Mouse (Mus musculus) cerebellum, postnatal 14 days (tissue): ENCODE results near the gene Hist1h4a.

Source experiments
- DNase-seq, 2 experiments: peaks; one replicate each; pipeline ENCODE4 v3.0.0; 2021; ENCODE audit warnings: mixed read lengths in 2 of 2

Gene Hist1h4a

DNA sequence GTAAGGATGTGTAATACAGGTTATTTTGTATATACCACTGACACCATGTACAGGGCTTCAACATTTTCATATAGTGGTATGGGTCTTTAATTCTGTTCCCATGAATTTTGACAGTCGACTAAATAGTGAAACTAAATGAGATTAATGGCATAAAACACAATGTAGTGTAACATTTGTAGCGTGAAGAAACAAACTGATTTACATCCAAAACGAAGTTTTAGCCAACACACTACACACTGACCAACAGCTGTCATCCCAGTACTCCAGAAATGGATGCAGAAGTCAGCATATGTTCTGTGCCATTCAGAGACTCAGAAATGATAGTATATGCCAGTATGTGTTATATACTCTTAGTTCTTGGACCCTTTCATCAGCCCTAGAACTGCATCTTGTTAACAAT is 3.1 kb downstream of the Hist1h4a start:
- DNase-seq = no peak

DNA sequence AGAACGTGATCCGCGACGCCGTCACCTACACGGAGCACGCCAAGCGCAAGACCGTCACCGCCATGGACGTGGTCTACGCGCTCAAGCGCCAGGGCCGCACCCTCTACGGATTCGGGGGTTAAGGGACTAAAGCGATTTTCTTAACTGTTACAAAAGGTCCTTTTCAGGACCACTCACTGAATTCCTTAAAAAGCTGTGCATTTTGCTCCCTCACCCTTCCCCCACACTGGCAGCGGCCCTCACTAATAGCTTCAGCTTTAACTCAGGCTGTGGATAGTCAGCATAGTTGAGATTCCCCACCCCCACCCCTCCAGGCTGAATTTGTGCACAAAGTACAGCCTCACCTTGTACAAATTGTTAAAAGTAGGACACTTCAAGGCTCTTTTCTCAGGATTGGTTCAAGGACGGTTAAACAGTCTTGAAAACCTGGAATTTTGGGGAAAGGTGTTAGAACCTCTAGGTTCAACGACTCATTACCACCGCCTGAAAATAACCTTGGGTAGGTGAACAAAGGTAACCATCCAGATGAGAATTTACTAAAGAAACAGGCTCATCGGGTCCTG is 3.7 kb downstream of the Hist1h4a start:
- peak in 1 of 2 experiments; percentile 22 for DNase-seq

DNA sequence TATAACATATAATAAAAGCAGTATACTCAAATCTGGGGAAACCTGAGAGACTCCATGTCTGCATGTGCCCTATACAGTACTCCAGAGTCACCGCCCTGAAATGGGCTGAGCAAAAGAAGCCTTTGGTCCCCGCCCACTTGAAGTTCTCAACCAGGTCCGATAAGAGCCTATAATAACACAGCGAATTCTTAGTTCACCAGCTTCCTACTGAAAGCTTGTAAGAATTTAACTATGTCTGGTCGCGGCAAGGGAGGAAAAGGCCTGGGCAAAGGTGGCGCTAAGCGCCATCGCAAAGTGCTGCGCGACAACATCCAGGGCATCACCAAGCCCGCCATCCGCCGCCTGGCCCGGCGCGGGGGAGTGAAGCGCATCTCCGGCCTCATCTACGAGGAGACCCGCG is 4.2 kb downstream of the Hist1h4a start, which contains the start of gene Hist1h4b:
Gene Hist1h4b (plus strand): TSS at position 224 of the 400 bp plus-strand sequence.
- peak; percentile 83 to 91 for DNase-seq

DNA sequence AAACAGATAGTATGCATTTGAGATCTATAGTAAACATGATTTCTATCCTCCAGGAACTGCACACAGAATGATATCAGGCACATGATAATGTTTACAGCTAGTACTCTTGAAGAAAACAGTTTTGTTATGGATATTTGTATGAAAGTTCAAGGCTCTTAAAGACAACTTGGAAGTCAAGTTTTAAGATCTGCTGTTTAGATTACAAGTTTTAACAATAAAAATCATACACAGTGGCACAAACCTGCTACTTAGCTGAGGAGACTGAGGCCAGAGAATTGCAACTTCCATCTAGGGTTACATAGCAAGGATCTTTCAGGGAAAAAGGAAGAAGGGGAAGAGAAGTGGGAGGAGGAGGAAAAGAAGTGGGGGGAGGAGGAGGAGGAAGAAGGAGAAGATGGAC is 6.0 kb downstream of the Hist1h4a start:
- no peak for DNase-seq

DNA sequence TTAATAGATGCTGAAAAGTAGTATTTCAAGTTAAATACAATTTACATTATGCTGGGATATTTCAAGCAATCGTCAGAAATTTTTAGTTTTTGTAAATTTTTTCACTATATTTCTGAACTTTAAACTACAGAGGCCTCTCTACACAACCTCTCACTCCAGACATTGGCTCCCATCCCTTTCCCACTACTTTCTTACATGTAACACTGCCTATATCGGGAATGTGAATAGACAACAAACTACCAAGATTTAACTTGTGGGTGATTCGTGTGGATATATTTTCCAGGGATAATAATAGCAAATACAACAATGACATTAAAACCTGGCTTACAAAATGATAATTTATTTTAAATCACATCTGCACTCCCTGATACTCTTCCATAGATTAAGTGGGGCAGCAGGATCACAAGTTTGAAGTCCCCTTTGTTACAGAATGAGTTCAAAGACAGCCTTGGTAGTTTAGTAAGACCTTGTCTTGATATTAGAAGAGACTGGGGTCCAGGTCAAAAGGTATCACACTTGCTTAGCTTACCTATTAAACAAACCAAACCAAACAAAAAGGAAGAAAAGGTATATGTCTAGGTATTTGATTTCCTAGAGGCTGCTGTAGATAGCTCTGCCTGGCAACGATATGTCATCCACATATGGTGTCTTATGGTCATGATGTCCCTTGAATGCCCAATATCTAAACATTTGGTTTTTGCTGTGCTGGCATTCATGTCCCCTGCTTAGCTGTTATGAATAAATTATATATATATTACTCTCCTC is 7.5 kb downstream of the Hist1h4a start:
- DNase-seq = no peak

DNA sequence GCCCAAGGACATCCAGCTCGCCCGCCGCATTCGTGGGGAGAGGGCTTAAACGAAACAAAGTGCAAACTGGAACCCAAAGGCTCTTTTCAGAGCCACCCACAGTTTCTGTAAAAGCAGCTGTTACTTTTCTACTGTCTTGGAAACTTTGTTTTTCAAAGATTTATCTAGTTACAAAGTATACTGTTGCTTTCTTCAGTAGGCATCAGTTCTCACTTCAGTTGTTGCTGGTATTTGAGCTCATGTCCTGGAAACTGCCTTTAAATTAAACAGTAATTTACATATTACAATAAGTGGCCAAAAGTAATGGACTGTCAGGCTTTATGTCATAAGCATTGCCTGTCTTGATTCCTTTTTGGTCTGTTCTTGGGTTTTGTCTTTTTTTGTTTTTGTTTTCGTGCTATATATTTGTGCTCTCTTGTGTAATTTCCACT is 8.3 kb downstream of the Hist1h4a start:
- DNase-seq = no peak

DNA sequence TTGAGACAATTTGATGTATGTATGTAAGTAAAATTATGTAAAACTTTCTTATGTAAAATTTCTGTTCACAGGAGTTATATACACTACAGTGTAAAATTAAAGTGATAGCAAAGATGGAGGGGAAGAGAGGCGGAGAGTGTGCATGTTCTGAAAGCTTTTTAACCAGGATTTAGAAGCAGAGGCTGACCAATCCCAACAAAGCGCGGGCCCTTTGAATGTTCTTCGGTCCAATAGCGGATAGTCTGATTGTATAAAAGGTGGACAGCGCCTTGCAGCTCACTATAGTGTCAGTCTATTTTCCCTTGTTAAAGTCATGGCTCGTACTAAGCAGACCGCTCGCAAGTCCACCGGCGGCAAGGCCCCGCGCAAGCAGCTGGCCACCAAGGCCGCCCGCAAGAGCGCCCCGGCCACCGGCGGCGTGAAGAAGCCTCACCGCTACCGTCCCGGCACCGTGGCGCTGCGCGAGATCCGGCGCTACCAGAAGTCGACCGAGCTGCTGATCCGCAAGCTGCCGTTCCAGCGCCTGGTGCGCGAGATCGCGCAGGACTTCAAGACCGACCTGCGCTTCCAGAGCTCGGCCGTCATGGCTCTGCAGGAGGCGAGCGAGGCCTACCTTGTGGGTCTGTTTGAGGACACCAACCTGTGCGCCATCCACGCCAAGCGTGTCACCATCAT is 8.8 kb downstream of the Hist1h4a start, which contains the start of gene Hist1h3b:
Gene Hist1h3b (plus strand): TSS at position 201 of the 675 bp plus-strand sequence.
- DNase-seq = peak; percentile 85 to 92

DNA sequence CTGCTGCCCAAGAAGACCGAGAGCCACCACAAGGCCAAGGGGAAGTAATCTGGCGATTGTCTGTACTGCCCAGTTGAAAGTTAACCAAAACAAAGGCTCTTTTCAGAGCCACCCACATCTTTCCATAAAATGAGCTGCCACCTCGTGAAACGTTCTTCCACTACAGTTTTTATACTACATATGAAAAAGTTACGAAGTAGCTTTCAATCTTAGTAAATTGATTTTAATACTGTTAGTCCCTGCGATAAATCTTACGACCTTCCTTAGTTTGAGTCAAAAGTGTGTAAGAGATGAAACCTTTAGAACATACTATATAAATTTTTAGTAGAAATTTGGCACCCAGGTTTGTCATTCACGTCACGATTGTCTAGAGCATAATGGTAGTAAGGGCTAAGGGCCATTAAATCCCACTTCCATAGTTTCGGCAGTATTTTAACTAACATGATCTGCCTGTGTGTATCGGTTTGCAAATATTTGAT is 9.5 kb downstream of the Hist1h4a start:
- DNase-seq = no peak

DNA sequence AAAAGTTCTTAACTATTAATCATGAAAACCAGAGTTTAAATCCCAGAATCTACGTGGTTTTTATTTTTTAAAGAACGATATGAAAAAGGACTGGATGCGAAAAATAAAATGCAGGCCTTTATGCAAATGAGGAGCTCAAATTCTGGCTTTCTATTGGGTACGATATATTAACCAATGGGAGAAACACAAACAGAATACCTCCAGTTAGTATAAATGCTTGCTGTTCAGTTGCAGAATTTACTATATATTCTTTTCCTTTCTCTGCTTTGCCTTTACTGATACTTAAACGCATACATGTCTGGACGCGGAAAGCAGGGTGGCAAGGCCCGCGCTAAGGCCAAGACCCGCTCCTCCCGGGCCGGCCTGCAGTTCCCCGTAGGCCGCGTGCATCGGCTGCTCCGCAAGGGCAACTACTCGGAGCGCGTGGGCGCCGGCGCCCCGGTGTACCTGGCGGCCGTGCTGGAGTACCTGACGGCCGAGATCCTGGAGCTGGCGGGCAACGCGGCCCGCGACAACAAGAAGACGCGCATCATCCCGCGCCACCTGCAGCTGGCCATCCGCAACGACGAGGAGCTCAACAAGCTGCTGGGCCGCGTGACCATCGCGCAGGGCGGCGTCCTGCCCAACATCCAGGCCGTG is 10.1 kb downstream of the Hist1h4a start, which contains the start of gene Hist1h2ab:
Gene Hist1h2ab (plus strand): TSS at position 288 of the 639 bp plus-strand sequence.
- DNase-seq = peak; percentile 36 to 58

DNA sequence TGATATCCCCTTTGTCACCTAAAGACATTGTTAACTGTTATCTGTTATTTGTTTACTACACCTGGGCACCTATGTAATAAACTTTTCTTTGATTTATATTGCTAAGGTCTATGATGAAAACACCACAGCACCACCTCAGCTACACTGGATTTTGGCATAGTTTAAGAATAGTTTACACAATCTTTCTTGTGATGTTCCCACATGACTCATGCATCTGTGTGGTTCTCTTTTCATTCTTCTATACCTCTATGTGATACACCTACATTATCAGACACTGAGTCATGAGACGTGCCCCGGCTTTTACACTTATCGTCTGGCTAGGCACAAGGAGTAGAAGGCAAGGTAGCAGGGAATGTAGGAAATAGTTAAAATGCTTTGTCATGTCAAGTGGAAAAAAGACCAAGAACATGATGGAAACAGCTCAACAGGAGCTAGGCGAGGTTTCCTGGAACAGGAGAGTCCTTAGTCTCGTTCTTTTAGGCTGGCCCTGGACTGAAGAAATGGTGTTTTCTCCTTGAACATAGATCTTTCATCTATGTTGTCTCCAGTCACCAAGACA is 11.4 kb downstream of the Hist1h4a start:
- DNase-seq = no peak

DNA sequence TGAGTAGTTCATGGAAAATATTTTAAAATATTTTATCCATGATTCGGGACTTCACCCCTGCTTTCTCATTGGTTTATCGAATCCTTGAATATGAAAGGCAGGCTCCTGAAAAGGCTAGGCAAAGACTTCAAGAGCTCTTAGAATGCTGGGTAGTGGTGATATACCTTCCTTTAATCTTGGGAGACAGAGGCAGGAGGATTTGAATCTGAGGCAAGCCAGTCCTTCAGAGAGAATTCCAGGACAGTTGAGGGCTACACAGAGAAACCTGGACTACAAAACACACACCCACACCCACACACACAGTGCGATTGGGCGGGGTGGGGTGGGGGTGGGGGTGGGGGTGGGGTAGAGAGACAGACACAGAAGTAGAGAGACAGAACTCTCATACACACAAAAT is 13.1 kb downstream of the Hist1h4a start:
- no peak for DNase-seq

DNA sequence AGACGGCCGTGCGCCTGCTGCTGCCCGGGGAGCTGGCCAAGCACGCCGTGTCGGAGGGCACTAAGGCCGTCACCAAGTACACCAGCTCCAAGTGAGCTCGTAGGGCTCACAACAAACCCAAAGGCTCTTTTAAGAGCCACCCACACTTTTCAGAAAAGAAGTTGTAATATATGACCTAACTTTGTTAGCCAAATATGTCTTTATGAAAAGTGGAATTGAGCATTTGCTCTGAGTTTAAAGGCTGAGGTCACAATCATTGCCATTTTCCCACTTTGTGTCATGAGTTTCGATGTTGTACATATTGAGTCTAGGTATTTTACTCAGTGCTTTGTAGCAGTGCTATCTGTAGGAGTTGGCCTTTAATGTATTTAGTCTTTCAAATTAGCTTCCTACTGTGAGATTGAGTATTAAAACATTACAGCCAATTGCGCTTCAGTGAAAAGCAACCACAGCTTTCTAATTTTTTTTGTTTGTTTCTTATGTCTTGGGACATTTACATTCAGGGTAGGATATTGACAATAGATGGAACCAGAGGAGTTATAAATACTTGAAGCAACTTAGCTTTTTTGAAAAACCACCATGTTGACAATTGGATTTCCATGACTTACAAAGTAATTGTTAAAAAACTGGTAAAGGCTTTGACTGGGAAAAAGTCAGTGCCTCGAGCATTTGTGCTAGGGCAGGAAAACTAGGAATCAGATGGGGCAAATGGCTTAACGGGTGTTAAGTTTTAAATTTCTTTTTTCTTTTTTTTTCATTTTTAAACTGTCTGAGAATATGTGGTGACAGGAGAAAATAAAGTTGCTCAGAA is 13.7 kb downstream of the Hist1h4a start:
- no peak for DNase-seq

DNA sequence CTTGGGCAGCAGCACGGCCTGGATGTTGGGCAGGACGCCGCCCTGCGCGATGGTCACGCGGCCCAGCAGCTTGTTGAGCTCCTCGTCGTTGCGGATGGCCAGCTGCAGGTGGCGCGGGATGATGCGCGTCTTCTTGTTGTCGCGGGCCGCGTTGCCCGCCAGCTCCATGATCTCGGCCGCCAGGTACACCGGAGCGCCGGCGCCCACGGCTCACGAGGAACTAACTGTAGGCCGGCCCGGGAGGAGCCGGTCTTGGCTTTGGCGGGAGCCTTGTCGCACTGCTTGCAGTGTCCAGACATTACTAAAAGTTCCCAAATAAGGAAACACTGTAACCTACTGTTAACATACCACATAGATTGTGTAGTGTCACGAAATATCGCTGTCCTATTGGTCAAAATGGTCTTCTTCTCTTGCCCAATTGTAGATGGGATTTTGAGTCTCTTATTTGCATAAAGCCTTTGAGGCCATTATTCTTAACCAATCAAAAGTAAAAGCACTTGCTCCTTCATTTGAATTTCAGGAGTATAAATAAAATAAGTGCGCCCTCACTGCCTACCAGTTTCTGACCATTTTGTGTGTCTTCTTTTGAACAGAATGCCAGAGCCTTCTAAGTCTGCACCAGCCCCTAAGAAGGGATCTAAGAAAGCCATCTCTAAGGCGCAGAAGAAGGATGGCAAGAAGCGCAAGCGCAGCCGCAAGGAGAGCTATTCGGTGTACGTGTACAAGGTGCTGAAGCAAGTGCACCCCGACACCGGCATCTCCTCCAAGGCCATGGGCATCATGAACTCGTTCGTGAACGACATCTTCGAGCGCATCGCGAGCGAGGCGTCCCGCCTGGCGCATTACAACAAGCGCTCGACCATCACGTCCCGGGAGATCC is 14.6 kb downstream of the Hist1h4a start, which contains the start of gene Hist1h2bb:
Gene Hist1h2bb (plus strand): TSS at position 534 of the 880 bp plus-strand sequence.
- peak; percentile 61 to 72 for DNase-seq

DNA sequence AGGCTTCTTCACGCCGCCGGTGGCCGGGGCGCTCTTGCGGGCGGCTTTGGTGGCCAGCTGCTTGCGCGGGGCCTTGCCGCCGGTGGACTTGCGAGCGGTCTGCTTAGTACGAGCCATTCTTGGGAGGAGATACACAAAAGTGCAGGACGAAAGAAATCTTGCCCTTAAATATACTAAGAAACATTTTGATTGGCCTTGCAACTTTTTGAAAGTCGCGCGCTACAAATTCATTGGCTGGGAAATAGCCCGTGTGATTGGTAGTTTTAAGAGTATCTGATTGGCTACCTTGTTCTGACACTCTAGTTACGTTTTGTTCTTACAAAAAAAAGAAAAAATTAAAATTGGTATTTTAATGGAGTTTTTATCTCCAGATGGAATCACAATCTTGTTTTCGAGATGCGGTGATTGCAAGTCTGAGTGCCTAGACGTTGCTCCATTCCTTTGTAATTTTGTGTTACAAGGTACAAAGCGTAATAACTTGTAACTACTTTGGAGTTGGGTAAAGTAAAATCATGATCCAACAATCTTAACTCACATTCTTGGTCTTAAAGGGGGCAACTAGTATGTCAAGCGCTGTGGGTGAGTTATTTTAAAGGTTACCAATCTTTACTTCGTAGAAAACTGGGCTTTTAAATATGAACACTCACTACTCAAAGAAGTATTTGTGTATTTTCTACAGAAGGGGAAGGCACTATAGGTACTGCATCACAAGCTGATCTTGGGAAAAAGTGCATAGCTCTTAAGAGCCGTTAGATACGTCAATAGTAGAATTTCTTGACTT is 15.5 kb downstream of the Hist1h4a start, which contains the start of gene Hist1h3c:
Gene Hist1h3c (minus strand): TSS at position 222 of the 781 bp plus-strand sequence.
- DNase-seq = peak; percentile 89 to 93

DNA sequence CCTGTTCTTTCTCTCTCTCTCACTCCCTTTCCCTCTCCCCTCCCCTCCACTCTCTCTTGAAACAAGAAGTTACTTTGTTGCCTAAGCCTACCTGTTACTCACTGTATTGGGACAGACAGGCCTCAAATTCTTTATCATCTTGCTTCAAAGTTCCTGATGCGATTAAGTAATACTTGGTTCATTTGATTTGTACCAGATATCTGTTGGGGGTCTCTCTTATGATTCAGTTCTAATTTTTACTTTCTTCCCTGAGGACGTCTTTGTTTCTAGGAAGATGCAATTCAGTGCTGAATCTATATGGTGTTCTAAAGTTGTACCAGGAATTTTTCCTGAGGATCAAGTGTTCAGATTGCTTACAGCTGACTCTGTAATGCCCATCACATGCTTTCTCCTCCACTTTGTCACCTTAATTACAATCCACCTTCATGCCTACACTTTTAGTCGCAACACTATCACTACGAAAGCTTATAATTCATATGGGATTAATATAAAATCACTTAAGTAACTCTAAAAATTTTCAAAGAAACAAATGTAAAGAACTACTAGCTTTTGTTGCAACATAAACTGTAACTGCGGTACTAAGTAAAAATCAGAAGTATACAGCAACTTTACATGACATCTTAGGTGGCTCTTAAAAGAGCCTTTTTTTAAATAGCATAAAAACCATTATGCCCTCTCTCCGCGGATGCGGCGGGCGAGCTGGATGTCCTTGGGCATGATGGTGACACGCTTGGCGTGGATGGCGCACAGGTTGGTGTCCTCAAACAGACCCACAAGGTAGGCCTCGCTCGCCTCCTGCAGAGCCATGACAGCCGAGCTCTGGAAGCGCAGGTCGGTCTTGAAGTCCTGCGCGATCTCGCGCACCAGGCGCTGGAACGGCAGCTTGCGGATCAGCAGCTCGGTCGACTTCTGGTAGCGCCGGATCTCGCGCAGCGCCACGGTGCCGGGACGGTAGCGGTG is 16.3 kb downstream of the Hist1h4a start:
- no peak for DNase-seq

DNA sequence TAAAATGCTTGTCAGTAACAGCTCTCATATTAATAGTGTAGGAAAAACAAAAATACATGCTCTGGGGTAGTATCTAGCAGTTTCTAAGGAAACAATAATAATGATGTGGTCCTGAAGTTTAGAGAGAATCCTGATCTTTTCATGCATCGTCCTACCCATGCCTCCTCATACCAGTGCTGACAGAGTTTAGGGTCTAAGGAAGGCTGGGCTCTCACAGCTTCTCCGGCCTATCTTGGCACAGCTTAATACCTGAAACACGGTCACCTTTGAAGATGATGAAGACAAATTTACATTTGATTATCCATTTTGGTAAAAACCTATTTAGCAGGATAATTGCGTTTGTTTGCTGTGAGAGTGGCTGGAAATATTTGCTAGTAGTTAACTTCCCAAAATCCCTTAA is 17.1 kb downstream of the Hist1h4a start:
- no peak for DNase-seq

DNA sequence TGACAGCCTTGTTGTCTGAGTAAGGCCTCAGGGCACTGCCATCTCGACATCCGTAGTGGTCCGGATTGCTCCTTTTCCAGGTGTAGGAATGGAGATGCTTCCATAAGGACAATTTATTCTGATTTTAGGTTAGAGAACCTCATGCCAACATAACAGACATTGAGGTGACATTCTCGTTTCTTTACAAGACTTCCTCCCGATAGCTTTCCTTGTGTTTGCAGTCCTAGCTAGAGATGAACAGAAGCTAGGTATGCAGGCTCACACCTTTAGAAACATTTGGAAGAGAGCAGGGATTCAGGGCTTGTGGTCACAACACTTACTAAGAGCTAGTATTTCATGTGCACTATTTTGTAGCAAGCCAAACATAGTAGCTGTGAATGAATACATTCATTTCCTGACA is 17.8 kb downstream of the Hist1h4a start:
- no peak for DNase-seq

DNA sequence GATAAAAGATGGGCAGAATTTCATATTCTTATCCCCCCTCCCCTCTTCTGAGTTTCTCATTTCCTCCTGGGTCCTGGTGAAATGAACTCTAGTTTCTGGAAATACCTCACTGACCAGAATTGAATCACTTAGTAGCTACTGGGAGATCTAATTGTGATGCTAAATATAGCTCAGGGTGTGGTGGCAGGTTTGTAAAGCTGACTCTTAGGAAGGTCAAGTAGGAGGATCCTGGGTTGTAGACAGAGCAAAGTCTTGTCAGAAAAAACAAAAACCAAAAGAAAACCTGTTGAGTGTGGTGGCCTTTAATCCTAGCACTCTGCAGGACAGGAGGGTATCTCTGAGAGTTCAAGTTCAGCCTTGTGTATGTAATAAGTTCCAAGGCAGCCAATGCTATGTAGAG is 19.0 kb downstream of the Hist1h4a start:
- DNase-seq = no peak
